Mouse (Mus musculus) right cerebral cortex, adult 2 months (tissue): ENCODE measurements around the gene Got1.
"Not testable (repeated sequence)": the region's sequence is repeated elsewhere in the genome, so short reads cannot be mapped to it uniquely, and the experiment has no call there.

Experiments used
- DNase-seq, 2 experiments: peaks; one replicate each; pipeline ENCODE4 v3.0.0; 2021 to 2022; ENCODE audit warnings: low spot score in 2 of 2

The Got1 gene

GRCm38 (mm10) chr19:43521362-43521761 lies 3.0 kb downstream of the Got1 start:
- DNase-seq = no peak

- no peak for DNase-seq
Observed at GRCm38 (mm10) chr19:43520402-43520801, 4.0 kb downstream of the Got1 start.

DNA sequence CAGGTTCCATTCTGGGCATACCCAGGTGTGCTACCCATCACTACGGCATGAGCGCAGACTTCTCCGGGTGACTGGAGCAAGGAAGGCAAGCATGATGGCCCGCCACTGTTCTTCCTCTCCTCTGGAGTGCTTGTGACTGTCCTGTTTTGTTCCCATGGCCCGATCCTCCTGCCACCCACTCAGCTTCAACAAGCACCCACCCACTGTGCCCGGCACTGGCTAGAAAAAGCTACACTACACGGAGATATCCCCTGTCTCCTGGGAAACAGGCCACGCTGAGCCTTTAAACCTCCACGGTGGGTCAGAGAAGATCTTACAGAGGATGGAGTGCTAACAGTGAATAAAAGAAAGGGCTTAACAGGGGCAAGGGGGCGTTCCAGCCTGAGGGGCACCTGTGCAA lies 5.2 kb downstream of the Got1 start:
- peak in 1 of 2 experiments; percentile 46 for DNase-seq

DNA sequence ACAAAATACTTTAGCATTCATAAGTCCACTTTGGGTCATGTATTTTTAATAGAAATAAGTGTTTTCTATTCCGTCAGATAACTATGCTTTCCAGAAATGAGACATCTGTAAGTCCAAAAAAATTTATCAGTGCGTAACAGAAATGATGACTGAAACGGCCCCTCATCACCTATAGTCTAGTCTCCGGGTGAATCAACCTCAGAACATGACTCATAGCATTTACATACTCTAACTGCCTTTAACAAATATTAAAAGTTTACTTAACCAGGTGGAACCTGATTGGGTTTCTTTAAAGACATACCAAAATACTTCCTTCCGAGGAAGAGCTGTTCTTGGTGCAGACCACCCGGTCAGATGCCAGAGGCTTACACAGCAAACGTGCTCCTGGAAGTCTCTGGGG lies 6.1 kb downstream of the Got1 start:
- DNase-seq = no peak

DNA sequence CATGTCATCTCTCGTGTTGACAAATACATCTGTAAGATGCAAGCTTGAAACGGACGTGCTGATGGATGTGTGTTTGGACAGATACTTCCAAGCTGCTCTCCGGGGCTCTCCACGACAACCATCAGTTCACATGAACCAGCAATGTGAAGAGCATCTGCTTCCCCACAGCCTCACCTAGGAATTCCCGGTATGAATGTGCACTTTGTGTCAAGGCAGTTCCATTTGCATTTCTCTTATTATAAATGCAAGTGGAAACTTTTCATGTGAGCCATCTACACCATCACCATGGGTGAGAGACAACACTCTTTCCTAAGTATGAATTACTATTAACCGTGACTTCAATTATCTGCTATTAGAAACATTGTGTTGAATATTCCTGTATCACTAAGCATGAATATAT lies 6.6 kb downstream of the Got1 start:
- no peak for DNase-seq

- DNase-seq = no peak
Observed at GRCm38 (mm10) chr19:43517320-43517719, 7.1 kb downstream of the Got1 start.

DNA sequence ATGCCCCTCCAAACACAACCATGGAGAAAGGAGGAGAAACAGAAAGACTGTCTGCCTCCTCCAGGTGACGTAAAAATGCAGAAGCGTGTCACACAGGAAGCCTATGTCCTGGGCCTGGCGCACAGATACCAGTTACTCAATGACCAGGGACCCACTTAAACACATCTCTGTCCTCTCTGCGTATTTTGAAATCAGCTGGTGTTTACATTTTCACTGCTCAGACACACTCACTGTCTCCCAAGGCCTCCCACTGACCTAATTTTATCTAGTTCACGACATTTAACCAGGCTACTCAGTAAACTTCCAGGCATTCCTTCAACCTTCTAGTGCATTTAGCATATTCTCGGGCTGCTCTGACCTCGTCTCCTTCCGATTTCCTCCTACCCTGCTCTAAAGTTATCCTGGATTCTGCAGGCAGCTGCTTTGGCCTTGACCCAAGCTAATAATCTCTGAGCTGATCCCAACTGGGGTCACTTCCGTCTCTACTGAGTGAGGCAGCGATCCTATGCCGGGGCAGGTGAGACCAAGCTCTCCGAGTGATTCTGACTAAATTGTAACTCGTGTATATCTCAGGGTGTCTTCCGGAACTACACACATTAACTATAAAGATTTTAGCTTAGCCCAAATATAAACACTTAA lies 7.9 kb downstream of the Got1 start:
- DNase-seq = no peak

DNA sequence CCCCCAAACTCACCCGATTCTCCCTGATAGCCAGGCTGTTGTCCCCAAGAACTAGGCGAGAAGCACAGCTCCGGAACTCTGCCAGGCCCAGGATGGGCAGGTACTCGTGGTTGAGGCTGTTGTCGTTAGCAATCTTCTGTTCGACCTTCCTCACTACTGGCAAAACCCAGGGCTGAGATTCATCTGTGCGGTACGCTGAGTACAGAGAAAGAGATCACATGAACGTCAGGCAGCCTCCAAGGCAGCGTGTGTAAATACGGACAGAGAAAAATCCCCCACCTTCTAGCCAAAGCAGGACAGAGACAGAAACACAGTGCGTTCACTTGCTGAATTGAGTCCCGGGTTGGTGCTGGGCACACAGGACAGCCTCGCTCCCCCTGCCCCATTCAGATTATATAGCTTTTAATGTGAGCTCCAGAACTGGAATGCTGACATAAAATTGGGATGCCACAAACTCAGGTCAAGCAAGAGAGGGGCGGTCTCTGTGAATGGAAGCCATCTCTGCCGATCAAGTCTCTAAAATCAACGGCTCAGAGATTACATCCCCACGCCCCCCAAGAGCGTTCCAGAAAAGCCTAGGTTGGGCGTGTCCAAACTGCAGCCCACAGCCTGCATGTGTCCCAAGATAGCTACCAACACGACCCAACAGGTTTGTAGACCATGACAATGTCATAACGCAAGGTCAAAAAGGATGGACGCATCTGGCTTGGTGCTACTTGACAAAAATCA lies 8.6 kb downstream of the Got1 start:
- DNase-seq = no peak

DNA sequence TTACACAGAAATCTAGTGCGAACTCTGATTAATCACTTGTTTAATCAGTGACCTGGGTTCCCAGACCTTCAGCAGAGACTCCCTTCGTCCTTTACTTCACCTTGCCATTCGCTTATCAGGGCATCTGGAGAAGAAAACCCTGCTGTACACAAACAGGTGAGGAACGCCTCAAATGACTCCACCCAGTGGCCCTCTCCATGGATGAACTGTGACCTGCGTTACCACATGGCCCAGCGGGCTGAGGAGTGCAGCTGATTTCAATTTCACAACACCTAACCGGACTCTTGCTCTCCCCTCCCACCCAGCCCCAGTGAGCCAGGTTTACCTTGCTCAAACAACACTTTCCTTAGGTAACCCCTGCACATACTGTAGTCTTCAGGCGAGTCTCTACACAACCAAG lies 10.5 kb downstream of the Got1 start:
- DNase-seq = no peak

DNA sequence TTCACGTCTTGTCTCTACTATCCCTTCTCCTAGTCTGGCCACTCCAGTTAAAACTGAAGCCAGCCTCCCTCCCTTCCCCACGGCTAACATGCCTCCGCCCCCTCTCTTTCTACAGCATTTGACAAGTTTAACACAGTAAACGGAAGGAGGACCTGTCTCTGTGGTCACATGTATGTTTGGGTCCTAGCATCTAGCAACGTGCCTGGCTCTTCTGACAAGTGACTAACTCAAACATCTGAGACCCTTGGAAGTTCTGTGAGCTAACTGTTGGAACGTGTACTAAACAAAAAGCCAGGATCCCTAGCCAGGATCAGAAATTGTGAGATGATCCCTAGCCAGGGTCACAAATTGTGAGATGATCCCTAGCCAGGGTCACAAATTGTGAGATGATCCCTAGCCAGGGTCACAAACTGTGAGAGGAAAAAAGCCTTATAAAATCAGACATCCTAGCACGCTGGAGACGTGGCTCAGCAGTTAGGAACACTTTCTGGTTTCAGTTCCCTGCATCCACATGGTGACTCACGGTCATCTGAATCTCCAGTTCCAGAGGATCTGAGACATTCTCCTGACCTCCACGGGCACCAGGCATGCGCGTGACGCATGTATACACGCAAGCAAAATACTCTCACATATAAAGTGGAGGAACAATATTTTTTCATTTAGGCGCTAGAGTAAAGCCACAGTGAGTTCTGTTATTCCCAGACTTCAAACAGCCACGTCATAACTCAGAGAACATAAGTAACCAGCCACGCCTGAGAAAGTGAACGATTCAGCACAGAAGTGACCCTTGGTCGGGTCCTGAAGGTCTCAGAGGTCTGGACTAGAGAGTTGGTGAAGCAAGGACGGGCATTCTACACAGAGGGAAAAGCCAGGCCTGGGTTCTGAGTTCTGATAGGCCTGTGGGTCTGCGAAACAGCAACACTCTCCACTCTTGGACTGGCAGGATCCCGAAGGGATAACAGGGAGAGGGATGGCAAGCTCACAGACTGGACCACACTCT lies 12.5 kb downstream of the Got1 start:
- no peak for DNase-seq

- DNase-seq = no peak
Observed at GRCm38 (mm10) chr19:43510436-43511220, 13.8 kb downstream of the Got1 start.

DNA sequence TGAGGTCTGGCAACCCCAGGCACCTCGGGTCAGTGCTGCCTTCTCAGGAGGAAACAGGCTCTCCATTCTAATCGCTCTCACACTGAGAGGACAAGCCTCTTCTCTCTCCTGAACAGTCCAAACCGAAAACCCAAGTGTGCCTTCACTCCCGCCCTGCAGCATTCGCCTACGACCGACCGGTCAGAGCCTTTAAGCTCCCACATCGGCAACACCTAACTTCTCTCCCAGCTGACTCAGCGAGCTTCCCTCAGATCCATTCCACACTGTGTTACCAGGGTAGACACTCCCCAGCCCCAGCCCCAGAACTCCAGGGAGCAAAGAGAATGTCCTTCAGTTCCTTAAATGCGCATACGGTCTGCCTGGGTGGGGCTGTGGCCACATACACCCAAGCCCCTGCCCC lies 19.0 kb downstream of the Got1 start:
- no peak for DNase-seq

GRCm38 (mm10) chr19:43503593-43503992 lies 20.8 kb downstream of the Got1 start:
- not testable (repeated sequence) for DNase-seq

GRCm38 (mm10) chr19:43502630-43503029 lies 21.8 kb downstream of the Got1 start:
- no peak for DNase-seq

GRCm38 (mm10) chr19:43498874-43499273 lies 25.5 kb downstream of the Got1 start:
- no peak for DNase-seq

- no peak for DNase-seq
Observed at GRCm38 (mm10) chr19:43497440-43497839, 27.0 kb downstream of the Got1 start.

- DNase-seq = peak; percentile 73 to 75
Observed at GRCm38 (mm10) chr19:43495846-43496245, 28.6 kb downstream of the Got1 start.

DNA sequence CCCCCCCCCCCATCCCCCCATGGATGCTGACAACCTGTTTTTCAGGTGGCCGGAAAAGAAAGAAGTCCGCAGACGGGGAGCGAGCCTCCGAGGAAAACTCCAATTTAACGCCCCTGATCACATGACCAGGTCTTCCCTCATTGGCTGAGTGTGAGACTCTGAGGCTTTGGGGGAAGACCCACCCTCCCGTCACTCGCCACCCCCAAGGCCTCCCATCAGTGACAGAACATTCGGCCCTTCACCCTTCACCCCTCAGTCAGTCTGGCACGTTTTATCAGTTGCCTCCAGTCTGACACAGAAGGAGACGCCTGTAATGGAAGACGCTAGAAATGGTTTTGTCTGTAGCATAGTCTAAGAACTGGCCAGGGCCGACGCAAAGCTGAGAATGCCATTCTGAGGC lies 29.5 kb downstream of the Got1 start:
- no peak for DNase-seq

DNA sequence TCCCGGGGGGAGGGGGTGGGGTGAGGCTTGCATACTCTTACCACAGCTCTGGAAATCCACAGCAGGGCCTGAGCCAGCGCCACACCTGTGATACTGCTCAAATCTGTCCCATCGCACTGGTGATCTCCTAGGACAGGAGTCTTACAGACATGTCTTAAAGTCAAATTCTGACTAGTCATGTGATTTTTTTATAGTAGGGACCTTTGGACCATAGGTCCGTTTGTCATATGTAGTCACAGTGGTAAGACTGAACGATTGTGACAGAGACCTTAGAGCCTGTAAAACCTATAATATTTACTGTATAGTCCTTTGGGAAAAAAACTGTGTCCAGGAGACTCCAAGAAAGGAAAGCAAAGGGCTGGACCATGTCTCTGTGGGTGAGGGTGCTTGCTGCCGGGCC lies 30.5 kb downstream of the Got1 start:
- DNase-seq = no peak

DNA sequence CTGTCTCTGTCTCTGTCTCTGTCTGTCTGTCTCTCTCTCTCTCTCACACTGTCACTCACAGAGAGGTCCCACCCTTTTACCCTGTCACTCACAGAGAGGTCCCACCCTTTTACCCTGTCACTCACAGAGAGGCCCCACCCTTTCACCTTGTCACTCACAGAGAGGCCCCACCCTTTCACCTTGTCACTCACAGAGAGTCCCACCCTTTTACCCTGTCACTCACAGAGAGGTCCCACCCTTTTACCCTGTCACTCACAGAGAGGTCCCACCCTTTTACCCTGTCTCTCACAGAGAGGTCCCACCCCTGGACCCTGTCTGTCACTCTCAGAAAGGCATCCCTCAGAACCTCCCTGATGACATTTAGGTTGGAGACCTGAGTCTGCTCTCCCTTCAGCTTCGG lies 31.1 kb downstream of the Got1 start:
- not testable (repeated sequence) for DNase-seq

DNA sequence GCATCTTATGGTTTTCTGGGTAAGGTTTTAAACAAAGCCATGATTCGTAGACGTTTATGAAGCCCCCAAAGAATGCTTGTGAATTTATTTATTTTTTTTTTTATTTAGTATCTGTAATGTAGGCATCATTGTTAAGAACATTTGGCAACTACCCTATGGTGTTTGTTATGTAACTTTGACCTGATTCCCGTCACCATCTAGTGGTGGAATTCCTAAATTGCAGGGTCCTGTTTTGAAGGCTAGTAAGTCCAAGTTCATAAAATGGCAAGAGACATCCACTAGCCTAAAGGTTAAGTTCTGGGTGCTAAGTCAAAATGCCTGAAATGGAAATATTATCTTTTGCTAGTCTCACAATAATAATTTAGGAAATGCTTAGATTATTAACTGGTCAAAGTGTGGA lies 37.0 kb downstream of the Got1 start:
- no peak for DNase-seq

DNA sequence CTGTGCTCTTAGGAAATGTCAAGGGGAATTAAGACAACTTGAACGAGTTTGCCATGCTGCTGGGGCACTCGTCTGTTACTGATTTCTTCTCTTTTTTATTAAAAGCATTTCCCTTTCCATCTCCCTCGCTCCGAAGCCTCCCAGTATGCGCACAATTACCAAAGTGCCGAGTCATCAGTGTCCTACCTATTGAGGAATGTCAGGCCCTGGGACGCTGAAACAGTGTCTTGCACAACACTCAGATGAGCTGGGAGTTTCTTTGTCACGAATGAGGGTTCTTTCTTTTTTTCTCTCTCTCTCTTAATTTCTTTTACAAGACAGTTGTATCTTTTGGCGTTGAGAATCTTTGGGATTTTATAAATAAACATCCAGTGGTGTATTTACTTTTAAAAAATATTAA lies 43.9 kb downstream of the Got1 start:
- DNase-seq = no peak
